Comparison of ENCODE assay signal across 18 mouse cellular contexts in the genomic region with DNA sequence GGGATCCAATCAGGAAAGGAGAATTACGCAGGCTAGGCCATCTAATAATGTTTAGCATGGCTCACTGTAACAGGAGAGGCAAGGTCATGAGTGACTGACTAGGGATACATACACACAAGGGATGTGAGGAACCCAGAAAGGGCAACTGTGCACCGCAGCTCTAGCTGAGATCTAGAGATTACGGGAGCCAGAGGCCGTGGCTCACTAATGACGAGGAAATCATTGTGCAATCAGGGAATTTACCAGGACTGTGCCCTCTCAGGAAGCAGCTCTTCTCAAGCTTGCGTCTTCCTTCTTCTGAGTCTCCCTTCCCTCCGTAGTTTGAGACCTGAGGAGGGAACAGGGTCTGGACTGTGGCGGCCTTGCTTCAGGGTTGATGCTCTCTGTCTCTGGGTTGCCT.
"Had no signal": no experiment of that assay in that cellular context is flagged by ENCODE, and none has a peak within 500 bp of the region (broad histone marks: within the 10 kb centered on the region; RNA-seq: fewer than 3 reads in every experiment).

No protein-coding gene starts in this region.

- DNase-seq: kidney, adult 2 months; kidney, postnatal 10 days; kidney, postnatal 36 days; left cerebral cortex, postnatal 4 days; lung, adult 18-20 months; lung, postnatal 10 days; lung, postnatal 36 days; retina, postnatal 1 day; thymus, adult 18-20 months; thymus, postnatal 36 days had no signal

- H3K27ac ChIP-seq: kidney, embryonic 15.5 days; limb, embryonic 12.5 days; limb, embryonic 15.5 days; liver, embryonic 14.5 days; lung, embryonic 15.5 days; midbrain, embryonic 12.5 days; midbrain, embryonic 15.5 days; neural tube, embryonic 12.5 days had no signal

- H3K9me3 ChIP-seq: kidney, embryonic 15.5 days; limb, embryonic 12.5 days; limb, embryonic 15.5 days; lung, embryonic 15.5 days; midbrain, embryonic 12.5 days; midbrain, embryonic 15.5 days; neural tube, embryonic 12.5 days had no signal

- H3K36me3 ChIP-seq: kidney, embryonic 15.5 days; limb, embryonic 12.5 days; limb, embryonic 15.5 days; lung, embryonic 15.5 days; midbrain, embryonic 12.5 days; midbrain, embryonic 15.5 days; neural tube, embryonic 12.5 days had no signal

- H3K27me3 ChIP-seq: midbrain, embryonic 15.5 days; neural tube, embryonic 12.5 days had no signal

- H3K4me2 ChIP-seq: kidney, embryonic 15.5 days; limb, embryonic 12.5 days; limb, embryonic 15.5 days; lung, embryonic 15.5 days; midbrain, embryonic 12.5 days; midbrain, embryonic 15.5 days; neural tube, embryonic 12.5 days had no signal

- ATAC-seq: midbrain, embryonic 15.5 days had no signal

- H3K4me3 ChIP-seq: kidney, embryonic 15.5 days; limb, embryonic 12.5 days; limb, embryonic 15.5 days; lung, embryonic 15.5 days; midbrain, embryonic 12.5 days; midbrain, embryonic 15.5 days; neural tube, embryonic 12.5 days had no signal

- H3K9ac ChIP-seq: kidney, embryonic 15.5 days; limb, embryonic 12.5 days; limb, embryonic 15.5 days; liver, embryonic 14.5 days; lung, embryonic 15.5 days; midbrain, embryonic 12.5 days; midbrain, embryonic 15.5 days; neural tube, embryonic 12.5 days had no signal
